Mouse (Mus musculus) megakaryocyte progenitor cell, adult 5-6 weeks (primary cell): ENCODE results near the gene Acbd7. TPM values are rescaled to one million over a fixed set of nuclear protein-coding genes. Genes with fewer than 3 reads are reported as not detected.

Source experiments
- ATAC-seq: replicated peaks from 2 replicates; pipeline ENCODE4 v1.8.0; 2016; ENCODE audit warnings: mild to moderate bottlenecking, moderate TSS enrichment, inconsistent platforms; ENCODE audit not compliant: poor library complexity
- total RNA-seq, 2 experiments: library from RNA; stranded (forward) in 1 of 2; stranded (reverse) in 1 of 2; fragments of 157-497, 149-512 nt in 1 of 2; fragments of 200-1000 nt in 1 of 2; gene quantifications; 2 replicates each; pipeline versions ENCODE4 v1.2.3 to v1.2.4; 2015 to 2017

Gene Acbd7
- total RNA-seq (2015) (0.73 TPM in 1 of 2 replicates, not detected in the other), total RNA-seq (2017) (not detected in 2 replicates)

GRCm38 (mm10) chr2:3335611-3336301 lies at the start of gene Acbd7:
Acbd7 (plus strand) TSS chr2:3336168.
- ATAC-seq, result peak; percentile 67

GRCm38 (mm10) chr2:3286243-3286642 lies 49.7 kb upstream of the Acbd7 start:
- no peak for ATAC-seq

- ATAC-seq, result no peak
These were observed 46.4 kb upstream of the Acbd7 start for GRCm38 (mm10) chr2:3289581-3289980.

- 0 out of 2 replicates have a peak, but pooled peaks have one; percentile 14 for ATAC-seq
These were observed 43.8 kb upstream of the Acbd7 start for GRCm38 (mm10) chr2:3292170-3292569.

GRCm38 (mm10) chr2:3295826-3296225 lies 40.1 kb upstream of the Acbd7 start:
- ATAC-seq, result no peak

- ATAC-seq, result no peak
These were observed 30.4 kb upstream of the Acbd7 start for GRCm38 (mm10) chr2:3305426-3306025.

GRCm38 (mm10) chr2:3323132-3323531 lies 12.8 kb upstream of the Acbd7 start:
- no peak for ATAC-seq

GRCm38 (mm10) chr2:3324381-3325130 lies 11.4 kb upstream of the Acbd7 start:
- ATAC-seq, result no peak

GRCm38 (mm10) chr2:3326547-3326946 lies 9.4 kb upstream of the Acbd7 start:
- no peak for ATAC-seq

- peak; percentile 72 for ATAC-seq
These were observed 8.6 kb upstream of the Acbd7 start for GRCm38 (mm10) chr2:3327351-3327750.

GRCm38 (mm10) chr2:3331071-3331703 lies 4.8 kb upstream of the Acbd7 start:
- no peak for ATAC-seq

- peak; percentile 5; the same call in 1 of the 2 replicates for ATAC-seq
These were observed 3.9 kb upstream of the Acbd7 start for GRCm38 (mm10) chr2:3332056-3332455.

- peak; percentile 77 for ATAC-seq
These were observed 3.3 kb upstream of the Acbd7 start, which contains the start of gene Rpp38 for GRCm38 (mm10) chr2:3332484-3333242. Rpp38 (minus strand) TSS chr2:3332643.

GRCm38 (mm10) chr2:3333761-3334160 lies 2.2 kb upstream of the Acbd7 start:
- ATAC-seq, result no peak

GRCm38 (mm10) chr2:3348422-3348821 lies 12.5 kb downstream of the Acbd7 start:
- ATAC-seq, result no peak

GRCm38 (mm10) chr2:3348919-3349318 lies 13.0 kb downstream of the Acbd7 start:
- ATAC-seq, result peak; percentile 97

- no peak for ATAC-seq
These were observed 17.2 kb downstream of the Acbd7 start for GRCm38 (mm10) chr2:3353160-3353559.

- ATAC-seq, result peak; percentile 42; the same call in 1 of the 2 replicates
These were observed 19.8 kb downstream of the Acbd7 start for GRCm38 (mm10) chr2:3355793-3356192.

- no peak for ATAC-seq
These were observed 20.3 kb downstream of the Acbd7 start for GRCm38 (mm10) chr2:3356311-3356710.

GRCm38 (mm10) chr2:3357887-3358286 lies 21.9 kb downstream of the Acbd7 start:
- ATAC-seq, result no peak
